Mouse (Mus musculus): Measurements from ENCODE around the gene Fndc4. TPM values are rescaled to one million over a fixed set of nuclear protein-coding genes. Genes with fewer than 3 reads are reported as not detected.

Gene Fndc4
- polyA plus RNA-seq, 1 experiment from 2014 or later: 68.6 TPM

DNA sequence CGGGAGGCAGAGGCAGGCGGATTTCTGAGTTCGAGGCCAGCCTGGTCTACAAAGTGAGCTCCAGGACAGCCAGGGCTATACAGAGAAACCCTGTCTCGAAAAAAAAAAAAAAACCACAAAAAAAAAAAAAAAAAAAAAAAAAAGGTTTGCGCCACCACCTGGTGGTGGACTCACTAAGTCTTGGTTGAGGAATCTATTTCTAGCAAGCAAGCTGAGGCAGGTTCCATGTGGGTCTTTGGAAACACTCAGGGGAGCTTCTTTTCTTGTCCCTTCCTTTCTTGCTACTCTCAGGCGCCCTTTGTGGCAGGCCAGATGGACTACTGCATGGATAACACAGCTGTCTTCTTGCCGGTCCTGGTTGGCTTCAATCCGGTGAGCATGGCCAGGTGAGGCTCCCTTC lies 6.0 kb upstream of the Fndc4 start:
- H3K4me2 ChIP-seq: no peak overlapping the region
- DNase-seq (no peak), ATAC-seq (ENCODE audit: insufficient read depth) (no peak)
- H3K4me1 ChIP-seq (ENCODE audit: insufficient read depth): no peaks in the 10 kb centered on the region
- WGBS: 70% methylated on average over 7 of the region's 8 CpGs
- H3K36me3 ChIP-seq (ENCODE audit: insufficient read depth): no peaks in the 10 kb centered on the region
- H3K27ac ChIP-seq (ENCODE audit: low read depth): no peak overlapping the region
- no peaks in the 10 kb centered on the region for H3K9me3 ChIP-seq (ENCODE audit: low read depth, low read length)
- H3K4me3 ChIP-seq (ENCODE audit: low read depth, low read length): no peak overlapping the region
- H3K27me3 ChIP-seq (ENCODE audit: insufficient read depth, low read length): no peaks in the 10 kb centered on the region
- TF ChIP-seq CTCF (IDR thresholded peaks at IDR 0.05; ENCODE audit: low read depth): no peak
- no peak overlapping the region for H3K9ac ChIP-seq

DNA sequence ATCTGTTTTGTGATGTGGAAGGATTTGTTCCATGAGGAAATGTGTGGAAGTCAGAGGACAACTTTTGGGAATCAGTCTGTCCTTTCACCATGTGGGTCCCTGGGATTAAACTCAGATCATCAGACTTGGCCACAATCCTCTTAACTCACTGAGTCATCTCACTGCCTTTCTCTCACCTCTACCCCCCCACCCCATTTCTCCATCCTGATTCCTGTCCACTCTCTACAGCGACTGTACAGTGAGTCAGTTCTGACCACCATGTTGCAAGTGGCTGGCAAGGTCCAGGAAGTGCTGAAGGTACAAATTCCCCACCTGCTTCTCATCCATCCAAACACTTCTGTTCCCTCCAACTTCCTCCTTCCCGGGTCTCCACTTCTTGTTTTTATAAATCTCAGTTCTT lies 2.6 kb upstream of the Fndc4 start:
- 36% methylated on average over 2 of the region's 2 CpGs for WGBS
- no peaks in the 10 kb centered on the region for H3K27me3 ChIP-seq (ENCODE audit: insufficient read depth, low read length)
- DNase-seq (no peak), ATAC-seq (ENCODE audit: insufficient read depth) (no peak)
- no peak for TF ChIP-seq CTCF (IDR thresholded peaks at IDR 0.05; ENCODE audit: low read depth)
- no peak overlapping the region for H3K4me3 ChIP-seq (ENCODE audit: low read depth, low read length)
- H3K9me3 ChIP-seq (ENCODE audit: low read depth, low read length): no peaks in the 10 kb centered on the region
- no peak overlapping the region for H3K9ac ChIP-seq
- no peak overlapping the region for H3K4me2 ChIP-seq
- peaks cover 4% of the 10 kb centered on the region; the same call in 1 of the 2 replicates for H3K36me3 ChIP-seq (ENCODE audit: insufficient read depth)
- H3K27ac ChIP-seq (ENCODE audit: low read depth): no peak overlapping the region
- no peaks in the 10 kb centered on the region for H3K4me1 ChIP-seq (ENCODE audit: insufficient read depth)

- peaks cover 9% of the 10 kb centered on the region for H3K36me3 ChIP-seq (ENCODE audit: insufficient read depth)
- WGBS: 65% methylated on average over 3 of the region's 3 CpGs
- no peak overlapping the region for H3K27ac ChIP-seq (ENCODE audit: low read depth)
- no peaks in the 10 kb centered on the region for H3K27me3 ChIP-seq (ENCODE audit: insufficient read depth, low read length)
- H3K4me1 ChIP-seq (ENCODE audit: insufficient read depth): no peaks in the 10 kb centered on the region
- TF ChIP-seq CTCF (IDR thresholded peaks at IDR 0.05; ENCODE audit: low read depth): no peak
- H3K9me3 ChIP-seq (ENCODE audit: low read depth, low read length): no peaks in the 10 kb centered on the region
- no peak overlapping the region for H3K4me2 ChIP-seq
- no peak for ATAC-seq (ENCODE audit: insufficient read depth)
- H3K4me3 ChIP-seq (ENCODE audit: low read depth, low read length): no peak overlapping the region
- no peak overlapping the region for H3K9ac ChIP-seq
- no peak for DNase-seq
Measured at GRCm38 (mm10) chr5:31297981-31298380, 2.1 kb upstream of the Fndc4 start.

- H3K9me3 ChIP-seq (ENCODE audit: low read depth, low read length): no peaks in the 10 kb centered on the region
- no peak within 1 kb of the TSS for H3K27ac ChIP-seq (ENCODE audit: low read depth)
- no peaks in the 10 kb centered on the region for H3K27me3 ChIP-seq (ENCODE audit: insufficient read depth, low read length)
- H3K4me1 ChIP-seq (ENCODE audit: insufficient read depth): no peaks in the 10 kb centered on the region
- peak within 1 kb of the TSS; percentile 83; the same call in 1 of the 2 replicates for H3K4me3 ChIP-seq (ENCODE audit: low read depth, low read length)
- 45% methylated on average over 13 of the region's 13 CpGs for WGBS
- no peak for TF ChIP-seq CTCF (IDR thresholded peaks at IDR 0.05; ENCODE audit: low read depth)
- peaks cover 14% of the 10 kb centered on the region for H3K36me3 ChIP-seq (ENCODE audit: insufficient read depth)
- no peak within 1 kb of the TSS; the same call in 1 of the 2 replicates for H3K9ac ChIP-seq
- DNase-seq: no peak
- no peak for ATAC-seq (ENCODE audit: insufficient read depth)
- peak within 1 kb of the TSS; percentile 86 for H3K4me2 ChIP-seq
Measured at GRCm38 (mm10) chr5:31297047-31297757, 1.3 kb upstream of the Fndc4 start, which contains the start of gene Gckr. TSS of gene Gckr (plus strand) at chr5:31297443.

GRCm38 (mm10) chr5:31294964-31295605 lies 795 bp downstream of the Fndc4 start:
- no peaks in the 10 kb centered on the region for H3K9me3 ChIP-seq (ENCODE audit: low read depth, low read length)
- DNase-seq (peak; percentile 26), ATAC-seq (ENCODE audit: insufficient read depth) (peak; percentile 45)
- peaks cover 2% of the 10 kb centered on the region for H3K4me1 ChIP-seq (ENCODE audit: insufficient read depth)
- peak overlapping the region; percentile 51; the same call in 1 of the 2 replicates for H3K27ac ChIP-seq (ENCODE audit: low read depth)
- no peak for TF ChIP-seq CTCF (IDR thresholded peaks at IDR 0.05; ENCODE audit: low read depth)
- peak overlapping the region; percentile 92 for H3K9ac ChIP-seq
- WGBS: 4% methylated on average over 29 of the region's 29 CpGs
- H3K4me2 ChIP-seq: peak overlapping the region; percentile 86
- H3K4me3 ChIP-seq (ENCODE audit: low read depth, low read length): peak overlapping the region; percentile 83
- H3K27me3 ChIP-seq (ENCODE audit: insufficient read depth, low read length): no peaks in the 10 kb centered on the region
- peaks cover 14% of the 10 kb centered on the region for H3K36me3 ChIP-seq (ENCODE audit: insufficient read depth)

DNA sequence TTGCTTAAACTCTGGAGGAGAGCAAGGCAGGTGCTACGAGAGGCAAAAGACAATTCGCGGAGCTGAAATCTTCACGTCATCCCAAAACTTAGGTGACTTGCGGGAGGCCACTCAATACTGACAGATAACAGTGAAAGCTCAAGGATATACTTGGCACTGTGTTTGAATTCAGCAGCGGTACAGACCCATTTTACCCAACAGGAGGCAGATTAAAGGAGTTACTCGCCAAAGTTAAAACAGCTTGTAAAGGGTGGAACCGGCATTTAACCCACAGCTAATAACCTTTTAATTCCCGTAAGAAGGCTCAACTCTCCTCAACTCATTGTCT lies 4.6 kb downstream of the Fndc4 start:
- 5% methylated on average over 9 of the region's 9 CpGs for WGBS
- no peaks in the 10 kb centered on the region for H3K27me3 ChIP-seq (ENCODE audit: insufficient read depth, low read length)
- peak overlapping the region; percentile 42 for H3K27ac ChIP-seq (ENCODE audit: low read depth)
- no peaks in the 10 kb centered on the region for H3K9me3 ChIP-seq (ENCODE audit: low read depth, low read length)
- H3K4me2 ChIP-seq: peak overlapping the region; percentile 67
- peak overlapping the region; percentile 58 for H3K4me3 ChIP-seq (ENCODE audit: low read depth, low read length)
- peaks cover 22% of the 10 kb centered on the region for H3K36me3 ChIP-seq (ENCODE audit: insufficient read depth)
- DNase-seq: no peak
- peak overlapping the region; percentile 24 for H3K9ac ChIP-seq
- peaks cover 5% of the 10 kb centered on the region for H3K4me1 ChIP-seq (ENCODE audit: insufficient read depth)
- no peak; the same call in 1 of the 2 replicates for ATAC-seq (ENCODE audit: insufficient read depth)
- TF ChIP-seq CTCF (IDR thresholded peaks at IDR 0.05; ENCODE audit: low read depth): no peak; the same call in 1 of the 2 replicates
